Mouse (Mus musculus) kidney, adult 2 months (tissue): ENCODE measurements around the gene Anapc7. TPM values are rescaled to one million over a fixed set of nuclear protein-coding genes. Genes with fewer than 3 reads are reported as not detected.
"Not testable (repeated sequence)": the region's sequence is repeated elsewhere in the genome, so short reads cannot be mapped to it uniquely, and the experiment has no call there.

ENCODE experiments used
- DNase-seq: peaks from one replicate; pipeline ENCODE4 v3.0.0; 2021
- H3K27ac ChIP-seq: fragments of 200-500 bp; 2 replicates; pipeline ENCODE4 v1.5.1; 2012; ENCODE audit warnings: low read depth, low read length, control low read depth, inconsistent platforms; ENCODE audit not compliant: insufficient read depth
- H3K27me3 ChIP-seq: fragments of 200-500 bp; replicated peaks from 2 replicates; pipeline ENCODE4 v1.6.1; 2012; ENCODE audit warnings: mild to moderate bottlenecking, moderate library complexity, low read length, inconsistent platforms; ENCODE audit not compliant: control insufficient read depth, insufficient read depth
- H3K36me3 ChIP-seq: fragments of 200-500 bp; 2 replicates; pipeline ENCODE4 v1.6.1; 2012; ENCODE audit warnings: mild to moderate bottlenecking, moderate library complexity, low read length, inconsistent platforms; ENCODE audit not compliant: control insufficient read depth, insufficient read depth
- H3K4me1 ChIP-seq: fragments of 200-500 bp; 2 replicates; pipeline ENCODE4 v1.6.1; 2011; ENCODE audit warnings: low read length; ENCODE audit not compliant: control insufficient read depth, insufficient read depth
- H3K4me3 ChIP-seq: fragments of 200-500 bp; 2 replicates; pipeline ENCODE4 v1.5.1; 2011; ENCODE audit warnings: mild to moderate bottlenecking, low read depth, low read length, control low read depth; ENCODE audit not compliant: insufficient read depth
- CTCF ChIP-seq: fragments of 200-500 bp; conservative IDR thresholded peaks from 2 replicates; pipeline ENCODE4 v1.5.1; 2011; ENCODE audit warnings: low read depth, mild to moderate bottlenecking, control low read depth, low read length, moderate library complexity, mixed read lengths; ENCODE audit not compliant: insufficient read depth, insufficient read length
- POLR2A ChIP-seq: fragments of 200-500 bp; IDR thresholded peaks from one replicate; pipeline ENCODE4 v1.6.1; 2011; ENCODE audit warnings: low read depth, low read length, control low read depth
- WGBS: fragments of 180-500 bp; shearing (Covaris S2); methylation state at CpG from one replicate; pipeline ENCODE4 v1.1.7; 2018; 5-methylcytosine and 5-hydroxymethylcytosine counted together
- polyA plus RNA-seq: library from polyadenylated mRNA; depleted of rRNA; stranded (reverse); fragments of >200 nt; gene quantifications from 2 replicates; pipeline ENCODE4 v1.2.3, GENCODE M21; 2012

Gene Anapc7
- polyA plus RNA-seq, 1 experiment = 33.5 TPM

- peaks cover 21% of the 10 kb centered on the region for H3K36me3 ChIP-seq
- TF ChIP-seq CTCF = no peak
- no peak for TF ChIP-seq POLR2A
- no peak overlapping the region for H3K27ac ChIP-seq
- H3K4me1 ChIP-seq = peaks cover 14% of the 10 kb centered on the region; the same call in 1 of the 2 replicates
- H3K4me3 ChIP-seq = no peak overlapping the region
- DNase-seq = peak; percentile 44
- 75% methylated on average over 3 of the region's 3 CpGs for WGBS
- no peaks in the 10 kb centered on the region for H3K27me3 ChIP-seq
These were observed 56.0 kb downstream of the Anapc7 start for GRCm38 (mm10) chr5:122477492-122477891.

DNA sequence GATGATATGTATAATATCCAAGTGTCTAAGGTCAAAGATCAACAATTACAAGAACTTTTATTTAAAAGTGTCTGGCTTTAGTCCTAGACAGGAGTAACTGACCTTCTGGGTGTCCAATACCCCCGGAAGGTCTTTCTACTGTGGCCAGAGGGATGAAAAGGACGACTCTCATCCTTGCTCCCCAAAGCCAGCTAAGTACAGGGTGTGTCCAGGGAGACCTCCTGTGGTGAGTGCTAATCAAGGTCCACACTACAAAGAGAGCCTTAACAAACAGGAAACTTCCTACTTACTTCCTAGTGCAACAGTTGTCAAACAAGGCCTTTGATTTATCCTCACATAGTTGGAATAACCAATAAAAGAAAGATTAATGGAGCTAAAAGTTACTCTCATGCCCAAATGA lies 57.6 kb downstream of the Anapc7 start:
- H3K27me3 ChIP-seq = no peaks in the 10 kb centered on the region
- DNase-seq = no peak
- no peak overlapping the region for H3K27ac ChIP-seq
- TF ChIP-seq POLR2A (no peak), CTCF (no peak)
- 34% methylated on average over 2 of the region's 2 CpGs for WGBS
- peaks cover 17% of the 10 kb centered on the region for H3K36me3 ChIP-seq
- H3K4me1 ChIP-seq = peaks cover 18% of the 10 kb centered on the region
- no peak overlapping the region for H3K4me3 ChIP-seq

DNA sequence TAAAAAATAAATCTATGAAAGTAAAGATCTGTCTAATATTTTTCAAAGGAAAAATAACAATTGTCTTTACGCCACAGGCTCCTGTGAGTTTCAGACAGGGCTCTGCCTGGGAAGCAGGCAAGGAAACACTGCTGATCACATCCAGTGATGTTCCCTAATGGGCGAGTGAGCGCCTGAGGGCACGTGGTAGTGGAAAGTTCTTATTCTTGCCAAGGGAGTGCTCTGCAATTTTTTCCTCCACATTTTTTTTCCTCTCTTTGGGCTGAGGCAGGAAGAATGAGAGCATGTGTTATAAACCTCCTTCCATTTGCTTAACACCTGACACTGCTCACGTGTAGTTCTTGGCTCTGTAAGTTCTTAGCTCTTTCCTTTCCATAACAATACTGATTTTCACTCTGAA lies 60.4 kb downstream of the Anapc7 start:
- Histone ChIP-seq H3K36me3 (peaks cover 24% of the 10 kb centered on the region), H3K4me3 (no peak overlapping the region), H3K4me1 (peaks cover 10% of the 10 kb centered on the region), H3K27me3 (no peaks in the 10 kb centered on the region), H3K27ac (0 out of 2 replicates have a peak overlapping the region, but pooled peaks have one; percentile 4)
- peak; percentile 71 for DNase-seq
- 24% methylated on average over 5 of the region's 5 CpGs for WGBS
- TF ChIP-seq CTCF (no peak), POLR2A (no peak)

GRCm38 (mm10) chr5:122482733-122483391 lies 61.4 kb downstream of the Anapc7 start:
- H3K36me3 ChIP-seq = peaks cover 22% of the 10 kb centered on the region
- H3K27ac ChIP-seq = no peak overlapping the region; the same call in 1 of the 2 replicates
- H3K4me1 ChIP-seq = peaks cover 7% of the 10 kb centered on the region; the same call in 1 of the 2 replicates
- H3K4me3 ChIP-seq = no peak overlapping the region
- WGBS = 63% methylated on average over 6 of the region's 6 CpGs
- no peak for DNase-seq
- H3K27me3 ChIP-seq = no peaks in the 10 kb centered on the region
- TF ChIP-seq CTCF (no peak), POLR2A (no peak)

DNA sequence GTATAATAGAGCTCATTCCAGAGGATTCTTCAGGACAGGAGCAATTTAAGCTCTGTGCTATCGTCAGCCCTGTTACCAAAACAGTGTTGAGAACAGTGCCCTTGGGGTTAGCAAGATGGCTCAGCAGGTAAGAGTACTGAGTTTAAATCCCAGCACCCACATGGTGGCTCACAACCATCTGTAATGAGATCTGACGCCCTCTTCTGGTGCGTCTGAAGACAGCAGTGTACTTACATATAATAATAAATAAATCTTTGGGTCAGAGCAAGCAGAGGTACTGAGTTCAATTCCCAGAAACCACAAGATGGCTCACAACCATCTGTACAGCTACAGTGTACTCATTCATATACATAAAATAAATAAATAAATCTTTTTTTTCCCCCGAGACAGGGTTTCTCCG lies 64.8 kb downstream of the Anapc7 start:
- 80% methylated on average over 5 of the region's 5 CpGs for WGBS
- not testable (repeated sequence) for H3K4me3 ChIP-seq, DNase-seq, H3K27ac ChIP-seq, H3K4me1 ChIP-seq, H3K27me3 ChIP-seq
- 0 out of 2 replicates have a peak, but pooled peaks have one; percentile 6 for TF ChIP-seq CTCF
- peaks cover 28% of the 10 kb centered on the region for H3K36me3 ChIP-seq

DNA sequence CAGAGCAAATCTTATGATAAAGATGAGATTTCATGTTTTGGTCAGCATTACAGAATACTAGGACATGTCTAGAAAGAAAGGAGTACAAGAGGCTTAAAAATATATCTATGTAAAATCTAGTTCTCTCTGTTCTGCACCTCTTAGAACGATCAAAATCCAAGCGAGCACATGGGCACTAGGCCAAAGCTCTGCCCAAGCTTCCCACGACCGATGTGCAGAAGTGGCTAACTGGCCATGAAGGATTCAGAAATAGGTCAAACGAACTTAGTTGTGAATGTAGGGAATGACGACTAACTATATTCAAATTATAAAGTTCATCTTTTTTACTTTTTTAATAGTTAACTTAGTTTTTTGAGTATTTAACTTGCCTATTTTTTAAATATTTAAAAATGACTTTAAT lies 66.3 kb downstream of the Anapc7 start:
- Histone ChIP-seq H3K4me1 (peaks cover 2% of the 10 kb centered on the region), H3K4me3 (no peak overlapping the region), H3K27ac (no peak overlapping the region), H3K36me3 (peaks cover 29% of the 10 kb centered on the region), H3K27me3 (no peaks in the 10 kb centered on the region)
- whole genome bisulfite sequencing = 39% methylated on average over 6 of the region's 6 CpGs
- DNase-seq = peak; percentile 62
- no peak for TF ChIP-seq CTCF

- Histone ChIP-seq H3K4me3 (no peak overlapping the region), H3K36me3 (peaks cover 20% of the 10 kb centered on the region), H3K27me3 (no peaks in the 10 kb centered on the region), H3K4me1 (peaks cover 10% of the 10 kb centered on the region; the same call in 1 of the 2 replicates), H3K27ac (no peak overlapping the region)
- TF ChIP-seq CTCF (no peak), POLR2A (no peak)
- WGBS = 89% methylated on average over 2 of the region's 2 CpGs
- no peak for DNase-seq
These were observed 68.7 kb downstream of the Anapc7 start for GRCm38 (mm10) chr5:122490148-122490547.
